Mouse (Mus musculus) embryonic facial prominence, embryonic 14.5 days (tissue): ENCODE results near the gene Foxc1. TPM values are rescaled to one million over a fixed set of nuclear protein-coding genes. Genes with fewer than 3 reads are reported as not detected.

Experiments
- ATAC-seq: fragments of 200-750 bp; cut with Nextera tagmentation; 2 replicates; pipeline ENCODE4 v1.8.0; 2017; ENCODE audit warnings: low read depth, moderate number of reproducible peaks, moderate TSS enrichment
- DNase-seq: peaks from one replicate; pipeline ENCODE4 v3.0.0-alpha.2; 2015; ENCODE audit warnings: low spot score
- H3K27ac ChIP-seq: fragments of 300-500 bp; sonication (generic); replicated peaks from 2 replicates; pipeline ENCODE4 v1.5.1; 2014; ENCODE audit warnings: low read depth, mild to moderate bottlenecking, low read length, moderate library complexity
- H3K27me3 ChIP-seq: fragments of 300-500 bp; sonication (generic); replicated peaks from 2 replicates; pipeline ENCODE4 v1.6.1; 2014; ENCODE audit warnings: low read length; ENCODE audit not compliant: control insufficient read depth, insufficient read depth
- H3K36me3 ChIP-seq: fragments of 300-500 bp; sonication (generic); 2 replicates; pipeline ENCODE4 v1.6.1; 2014; ENCODE audit warnings: low read length, mixed read lengths; ENCODE audit not compliant: control insufficient read depth, insufficient read depth
- H3K4me1 ChIP-seq: fragments of 300-500 bp; sonication (generic); 2 replicates; pipeline ENCODE4 v1.6.1; 2014; ENCODE audit warnings: antibody characterized with exemption, low read length; ENCODE audit not compliant: control insufficient read depth, insufficient read depth
- H3K4me2 ChIP-seq: fragments of 300-500 bp; sonication (generic); 2 replicates; pipeline ENCODE4 v1.6.1; 2014; ENCODE audit warnings: low read depth, mild to moderate bottlenecking, low read length, moderate library complexity, mixed read lengths
- H3K4me3 ChIP-seq: fragments of 300-500 bp; sonication (generic); 2 replicates; pipeline ENCODE4 v1.5.1; 2014; ENCODE audit warnings: low read depth, mild to moderate bottlenecking, low read length
- H3K9ac ChIP-seq: fragments of 300-500 bp; sonication (generic); 2 replicates; pipeline ENCODE4 v1.6.1; 2014; ENCODE audit warnings: low read depth, mild to moderate bottlenecking, low read length, moderate library complexity, mixed read lengths
- H3K9me3 ChIP-seq: fragments of 300-500 bp; sonication (generic); 2 replicates; pipeline ENCODE4 v1.6.1; 2016; ENCODE audit warnings: low read length; ENCODE audit not compliant: control insufficient read depth
- WGBS: fragments of 180-500 bp; shearing (Covaris S2); extraction: QIAGEN DNeasy Blood & Tissue Kit; methylation state at CpG from one replicate; pipeline ENCODE4 v1.1.7; 2014; 5-methylcytosine and 5-hydroxymethylcytosine counted together
- polyA plus RNA-seq: library from polyadenylated mRNA; unstranded; fragments of >200 nt; fragmentation: Nextera tagmentation; extraction: Ambion mirVana; gene quantifications from 2 replicates; pipeline ENCODE4 v1.2.1, GENCODE M21; 2014

The Foxc1 gene
- polyA plus RNA-seq, result 6.7 and 7.3 TPM in 2 replicates

DNA sequence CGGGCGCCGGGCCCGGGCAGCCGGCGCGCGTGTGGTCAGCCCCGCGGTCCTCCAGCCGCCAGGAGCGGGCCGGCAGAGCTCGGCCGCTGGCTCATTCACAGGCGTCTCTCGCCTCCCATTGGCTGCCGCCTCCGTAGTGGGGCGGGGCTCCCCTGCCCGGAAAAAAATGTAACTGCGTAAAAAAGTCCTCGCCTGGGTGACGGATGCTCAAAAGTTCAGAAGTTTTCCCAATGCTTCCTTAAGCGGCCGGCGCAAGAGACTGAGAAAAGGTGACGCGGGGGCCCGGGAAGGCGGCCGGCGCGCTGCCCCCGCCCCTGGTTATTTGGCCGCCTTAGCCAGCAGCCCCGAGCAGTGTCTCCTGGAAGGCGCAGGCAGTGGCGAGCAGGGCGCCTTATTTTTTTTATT lies at the start of gene Foxc1:
Gene Foxc1, plus strand, starts transcription at position 206 of the 405 bp plus-strand sequence.
- peak; percentile 95 for DNase-seq
- ATAC-seq, result peak; percentile 88
- Histone ChIP-seq H3K4me1 (0 out of 2 replicates have a peak, but pooled peaks cover 5% of the 10 kb centered on the region), H3K4me2 (peak within 1 kb of the TSS; percentile 89), H3K27me3 (peaks cover 83% of the 10 kb centered on the region), H3K9me3 (no peaks in the 10 kb centered on the region), H3K36me3 (no peaks in the 10 kb centered on the region; the same call in 1 of the 2 replicates), H3K27ac (peak within 1 kb of the TSS; percentile 96), H3K9ac (peak within 1 kb of the TSS; percentile 92), H3K4me3 (peak within 1 kb of the TSS; percentile 67)
- WGBS, result under 1% methylated on average over 20 of the region's 40 CpGs

DNA sequence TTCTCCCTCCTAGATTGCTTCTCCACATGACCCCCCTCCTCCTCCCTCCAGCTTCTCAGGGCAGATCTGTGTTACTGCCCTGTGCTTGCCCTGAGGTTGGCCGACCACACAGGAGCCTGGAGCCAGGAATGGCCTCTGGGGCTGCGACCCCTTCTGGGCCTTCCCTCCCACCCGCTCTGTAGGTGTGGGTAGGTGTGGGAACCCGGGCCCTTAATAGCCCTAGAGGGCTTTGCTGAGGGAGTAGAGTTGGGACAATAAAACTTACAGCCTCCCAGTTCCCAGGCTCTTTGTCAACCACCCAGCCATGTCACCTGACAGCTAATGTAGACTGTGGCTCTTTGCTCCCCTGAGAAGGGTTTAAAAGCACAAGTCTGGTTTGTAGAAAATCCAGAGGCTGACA lies 46.0 kb upstream of the Foxc1 start:
- no peak for DNase-seq
- no peak overlapping the region for H3K27ac ChIP-seq
- ATAC-seq, result no peak
- H3K4me2 ChIP-seq, result no peak overlapping the region
- 46% methylated on average over 4 of the region's 4 CpGs for WGBS
- H3K27me3 ChIP-seq, result no peaks in the 10 kb centered on the region
- H3K9ac ChIP-seq, result no peak overlapping the region
- H3K36me3 ChIP-seq, result no peaks in the 10 kb centered on the region
- H3K4me3 ChIP-seq, result no peak overlapping the region
- peaks cover 9% of the 10 kb centered on the region; the same call in 1 of the 2 replicates for H3K4me1 ChIP-seq
- no peaks in the 10 kb centered on the region for H3K9me3 ChIP-seq

DNA sequence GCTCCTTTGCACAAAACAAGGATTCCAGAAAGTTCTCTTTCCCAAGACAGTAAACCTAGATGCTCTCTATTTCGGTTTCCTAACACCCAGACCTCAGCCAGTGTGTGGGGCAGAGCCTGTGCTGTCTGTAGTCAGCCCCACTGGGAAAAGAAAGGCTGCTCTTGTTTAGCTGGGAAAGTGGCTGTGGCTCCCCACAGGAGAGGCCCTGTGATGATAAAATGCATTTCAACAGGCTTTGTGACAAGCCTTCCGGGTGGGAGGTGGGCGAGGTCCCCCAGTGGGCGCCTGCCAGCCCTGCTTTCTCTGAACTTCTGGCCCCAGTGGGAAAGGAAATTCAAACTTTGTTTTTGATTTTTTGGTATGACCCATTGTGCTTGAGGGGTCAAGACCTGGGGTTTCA lies 45.4 kb upstream of the Foxc1 start:
- H3K4me1 ChIP-seq, result peaks cover 9% of the 10 kb centered on the region; the same call in 1 of the 2 replicates
- DNase-seq (no peak), ATAC-seq (no peak)
- H3K36me3 ChIP-seq, result no peaks in the 10 kb centered on the region
- H3K27me3 ChIP-seq, result no peaks in the 10 kb centered on the region
- WGBS, result 58% methylated on average over 4 of the region's 4 CpGs
- no peaks in the 10 kb centered on the region for H3K9me3 ChIP-seq
- H3K4me2 ChIP-seq, result no peak overlapping the region
- no peak overlapping the region for H3K9ac ChIP-seq
- H3K27ac ChIP-seq, result no peak overlapping the region
- no peak overlapping the region for H3K4me3 ChIP-seq

DNA sequence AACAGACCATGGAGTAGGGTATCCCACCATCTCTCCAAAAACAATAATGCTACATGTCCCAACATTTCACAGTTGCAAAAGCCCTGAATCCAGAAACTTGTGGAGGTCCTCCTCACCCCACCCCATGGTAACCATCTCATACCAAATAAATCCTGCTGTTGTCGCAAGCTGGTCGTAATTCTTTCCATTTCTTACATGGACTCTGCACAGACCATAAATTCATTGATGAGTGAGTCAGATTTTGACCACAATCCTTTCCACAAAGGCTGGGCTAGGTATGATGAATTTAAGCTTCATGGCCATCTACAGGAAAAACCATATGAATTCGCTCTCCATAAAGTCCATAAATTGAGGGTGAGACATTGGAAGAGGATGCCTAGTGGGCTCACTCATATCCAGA lies 42.0 kb upstream of the Foxc1 start:
- ATAC-seq, result no peak
- H3K36me3 ChIP-seq, result no peaks in the 10 kb centered on the region
- WGBS, result 90% methylated on average over 3 of the region's 3 CpGs

DNA sequence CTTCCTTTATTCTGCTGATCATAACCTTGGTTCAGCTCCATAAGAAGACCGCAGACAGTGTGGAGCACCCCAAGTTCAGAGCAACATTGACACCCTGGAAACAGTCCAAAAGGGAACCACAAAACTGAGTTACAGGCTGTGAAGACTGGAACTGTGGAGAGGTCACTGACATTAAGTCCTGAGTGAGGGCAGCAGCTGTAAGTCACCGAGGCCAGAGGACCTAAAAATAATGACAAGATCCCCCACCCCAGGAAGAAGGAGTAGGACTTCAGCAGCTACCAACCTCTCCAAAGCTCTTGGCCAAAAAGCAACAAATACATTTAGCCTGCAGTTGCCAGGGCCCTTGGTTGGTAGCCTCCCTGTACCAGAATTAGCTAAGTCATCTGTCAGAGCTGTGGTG lies 40.9 kb upstream of the Foxc1 start:
- H3K27ac ChIP-seq, result no peak overlapping the region
- no peak overlapping the region for H3K4me3 ChIP-seq
- H3K9ac ChIP-seq, result no peak overlapping the region
- no peaks in the 10 kb centered on the region for H3K9me3 ChIP-seq
- no peak for DNase-seq
- 81% methylated on average over 2 of the region's 2 CpGs for WGBS
- H3K27me3 ChIP-seq, result no peaks in the 10 kb centered on the region
- H3K4me2 ChIP-seq, result no peak overlapping the region
- H3K4me1 ChIP-seq, result peaks cover 3% of the 10 kb centered on the region; the same call in 1 of the 2 replicates
- no peak for ATAC-seq
- H3K36me3 ChIP-seq, result no peaks in the 10 kb centered on the region

More for the DNA sequence above, 42.0 kb upstream of the Foxc1 start:
- no peak overlapping the region for H3K27ac ChIP-seq
- no peak overlapping the region for H3K4me2 ChIP-seq
- peaks cover 9% of the 10 kb centered on the region; the same call in 1 of the 2 replicates for H3K4me1 ChIP-seq
- no peaks in the 10 kb centered on the region for H3K9me3 ChIP-seq
- no peak overlapping the region for H3K4me3 ChIP-seq
- H3K9ac ChIP-seq, result no peak overlapping the region
- DNase-seq, result no peak
- H3K27me3 ChIP-seq, result no peaks in the 10 kb centered on the region

DNA sequence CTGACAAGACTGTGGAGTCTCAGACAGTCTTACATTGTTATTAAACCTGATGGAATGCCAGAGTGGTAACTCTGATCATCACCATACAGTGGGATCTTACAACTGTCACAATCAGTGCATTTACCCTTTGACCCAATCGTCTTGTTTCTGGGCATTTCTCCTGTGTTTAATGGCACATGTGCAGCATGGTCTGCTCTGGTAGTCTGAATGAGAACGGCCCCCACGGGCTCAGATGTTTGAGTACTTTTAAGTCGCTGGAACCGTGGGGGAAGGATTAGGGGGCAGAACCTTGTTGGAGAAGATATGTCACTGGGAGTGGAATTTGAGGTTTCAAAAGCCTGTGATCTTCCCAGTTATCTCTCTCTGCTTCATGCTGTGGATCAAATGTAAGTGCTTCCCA lies 33.6 kb upstream of the Foxc1 start:
- no peak for DNase-seq
- H3K27me3 ChIP-seq, result no peaks in the 10 kb centered on the region
- H3K36me3 ChIP-seq, result no peaks in the 10 kb centered on the region
- 69% methylated on average over 5 of the region's 5 CpGs for WGBS
- no peaks in the 10 kb centered on the region for H3K9me3 ChIP-seq
- H3K27ac ChIP-seq, result no peak overlapping the region
- no peak overlapping the region for H3K4me2 ChIP-seq
- no peak for ATAC-seq
- peaks cover 6% of the 10 kb centered on the region; the same call in 1 of the 2 replicates for H3K4me1 ChIP-seq
- no peak overlapping the region for H3K4me3 ChIP-seq
- H3K9ac ChIP-seq, result no peak overlapping the region

DNA sequence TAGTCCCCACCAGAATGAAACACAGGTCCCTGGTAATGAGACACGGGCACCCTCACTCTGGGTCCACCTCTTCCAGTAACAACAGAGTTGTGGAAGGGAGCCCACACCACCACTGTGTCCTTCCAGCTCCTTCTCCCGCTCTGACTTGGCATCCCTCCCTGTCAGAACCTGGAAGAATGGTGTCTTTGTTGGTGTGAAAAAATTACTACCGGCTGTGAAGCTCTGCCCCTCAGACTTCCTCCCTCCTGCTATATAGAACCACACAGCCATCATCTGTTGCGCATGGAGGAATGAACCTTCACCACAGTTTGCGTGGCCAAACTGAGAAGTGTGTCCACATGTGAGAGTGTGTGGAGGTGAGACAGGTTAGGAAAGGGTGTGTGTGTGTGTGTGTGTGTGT lies 30.7 kb upstream of the Foxc1 start:
- ATAC-seq (0 out of 2 replicates have a peak, but pooled peaks have one; percentile 37), DNase-seq (no peak)
- Histone ChIP-seq H3K4me3 (no peak overlapping the region), H3K9me3 (no peaks in the 10 kb centered on the region), H3K4me2 (no peak overlapping the region), H3K27ac (peak overlapping the region; percentile 46; the same call in 1 of the 2 replicates), H3K36me3 (no peaks in the 10 kb centered on the region), H3K4me1 (peaks cover 6% of the 10 kb centered on the region; the same call in 1 of the 2 replicates), H3K9ac (no peak overlapping the region), H3K27me3 (no peaks in the 10 kb centered on the region)
- WGBS, result 43% methylated on average over 5 of the region's 5 CpGs

DNA sequence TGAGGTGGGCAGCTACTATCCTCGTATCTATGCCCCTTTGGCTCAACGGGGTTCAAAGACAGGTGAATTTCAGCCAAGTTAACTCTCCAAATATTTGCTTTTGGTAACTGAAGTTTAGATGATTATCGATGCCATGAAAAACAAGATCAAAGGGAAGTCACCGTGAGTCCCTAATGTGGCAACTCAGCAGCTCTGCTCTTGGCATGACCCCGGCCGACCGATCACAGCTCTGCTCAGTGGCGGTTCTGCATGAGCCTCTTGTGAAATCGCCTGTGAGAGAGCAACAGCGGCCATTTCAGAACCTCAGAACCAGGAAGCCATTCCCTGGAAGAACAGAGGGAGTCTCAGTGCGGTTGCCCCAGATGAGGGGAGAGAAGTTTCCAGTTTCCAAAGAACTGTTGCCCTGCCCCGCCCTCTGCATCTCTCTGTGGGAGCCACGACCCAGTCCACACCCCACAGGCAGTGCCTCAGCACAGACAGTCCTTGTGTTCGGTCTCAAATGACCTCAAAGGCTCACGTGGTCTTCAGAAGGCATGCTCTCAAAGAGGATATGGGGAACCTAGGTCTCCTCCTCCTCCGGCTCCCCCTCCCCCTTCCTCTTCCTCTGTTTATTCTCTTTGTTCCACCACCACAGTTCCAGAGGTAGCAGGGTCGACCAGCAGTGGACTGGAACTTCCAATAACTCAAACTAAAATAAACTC lies 27.0 kb upstream of the Foxc1 start:
- DNase-seq (no peak), ATAC-seq (no peak)
- Histone ChIP-seq H3K36me3 (no peaks in the 10 kb centered on the region), H3K27ac (no peak overlapping the region), H3K9ac (no peak overlapping the region), H3K27me3 (no peaks in the 10 kb centered on the region), H3K9me3 (no peaks in the 10 kb centered on the region), H3K4me3 (no peak overlapping the region), H3K4me2 (no peak overlapping the region), H3K4me1 (peaks cover 6% of the 10 kb centered on the region; the same call in 1 of the 2 replicates)
- WGBS, result 56% methylated on average over 17 of the region's 17 CpGs

DNA sequence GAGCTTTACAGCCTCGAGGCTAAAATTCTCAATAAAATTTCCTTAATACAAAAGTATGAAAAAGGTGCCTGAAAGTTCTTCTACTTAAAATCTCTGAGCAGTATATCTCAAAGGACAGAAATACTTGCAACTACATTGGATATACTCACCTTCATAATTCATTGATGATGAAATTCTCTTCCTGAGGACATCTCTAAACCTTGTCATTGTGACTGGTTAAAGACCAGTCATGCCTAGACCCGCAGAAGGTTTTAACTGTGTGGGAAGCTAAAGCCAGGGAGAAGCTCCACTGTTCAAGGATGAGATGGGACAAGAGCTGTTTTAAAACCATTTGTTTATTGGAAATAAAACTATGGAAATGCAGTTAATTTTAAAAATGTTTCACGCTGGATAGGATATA lies 26.1 kb upstream of the Foxc1 start:
- WGBS, result 85% methylated on average over 3 of the region's 3 CpGs
- Histone ChIP-seq H3K4me3 (no peak overlapping the region), H3K9me3 (no peaks in the 10 kb centered on the region), H3K4me1 (no peaks in the 10 kb centered on the region; the same call in 1 of the 2 replicates), H3K4me2 (no peak overlapping the region), H3K9ac (no peak overlapping the region), H3K27me3 (no peaks in the 10 kb centered on the region), H3K27ac (no peak overlapping the region), H3K36me3 (no peaks in the 10 kb centered on the region)
- ATAC-seq, result no peak
- no peak for DNase-seq
